Mouse (Mus musculus): ENCODE results near the gene Arhgap44.

Arhgap44 gene

DNA sequence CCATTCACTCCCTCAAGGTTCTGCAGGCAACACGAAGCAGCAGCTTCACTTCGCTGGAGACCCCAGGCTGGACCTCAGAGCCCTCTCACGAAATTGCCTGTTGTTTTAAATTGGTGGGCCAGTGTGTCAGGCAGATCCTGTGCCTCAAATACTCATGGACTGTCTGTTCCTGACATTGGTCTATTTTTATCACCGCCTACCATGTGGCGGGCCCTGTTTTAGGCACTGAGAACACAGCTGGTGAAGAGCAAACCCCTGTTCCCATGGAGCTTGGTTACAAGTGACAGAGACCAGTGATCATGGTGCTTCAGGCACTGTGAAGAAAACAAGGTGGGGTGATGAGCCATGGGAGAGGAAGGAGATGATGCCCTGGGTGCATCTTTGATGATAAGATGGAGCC is 93.2 kb downstream of the Arhgap44 start:
- no peak for DNase-seq

DNA sequence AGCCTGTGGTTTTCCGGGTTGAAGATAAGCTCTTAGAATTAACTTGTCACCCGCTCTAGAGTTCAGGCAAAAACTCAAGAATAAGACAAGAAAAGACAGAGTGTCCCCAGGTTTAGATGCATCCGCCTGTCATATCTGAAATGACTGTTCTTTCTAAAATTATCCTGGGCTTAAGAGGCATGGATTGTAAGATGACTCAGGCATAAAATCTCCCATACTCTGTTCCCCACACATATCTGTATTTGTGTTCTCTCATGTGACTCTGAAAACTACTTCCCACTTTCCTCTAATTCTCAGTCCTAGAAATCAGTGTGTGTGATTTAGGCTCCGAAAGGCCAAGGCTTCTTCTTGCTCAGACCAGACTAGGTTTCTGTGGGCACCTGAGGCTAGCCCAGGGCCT is 93.7 kb downstream of the Arhgap44 start:
- no peak for DNase-seq

DNA sequence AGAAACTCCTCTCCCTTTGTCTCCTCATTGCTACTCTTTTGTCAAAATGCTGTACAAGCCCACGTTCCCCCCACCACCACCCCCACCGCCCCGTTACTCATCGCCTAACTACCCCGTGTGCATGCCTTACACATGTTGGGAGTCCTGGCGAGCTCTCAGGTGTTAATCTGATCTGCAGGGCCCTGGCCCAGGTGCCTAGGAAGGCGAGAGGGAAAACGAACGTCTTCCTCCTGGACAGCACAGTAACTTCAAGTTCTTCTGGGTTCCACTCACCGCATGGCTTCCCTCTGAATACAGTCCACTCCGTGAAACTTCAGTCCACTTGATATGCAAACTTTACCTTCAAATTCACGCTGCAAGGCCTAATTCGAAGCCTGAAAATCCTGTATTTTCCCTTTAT is 97.6 kb downstream of the Arhgap44 start:
- DNase-seq: no peak

DNA sequence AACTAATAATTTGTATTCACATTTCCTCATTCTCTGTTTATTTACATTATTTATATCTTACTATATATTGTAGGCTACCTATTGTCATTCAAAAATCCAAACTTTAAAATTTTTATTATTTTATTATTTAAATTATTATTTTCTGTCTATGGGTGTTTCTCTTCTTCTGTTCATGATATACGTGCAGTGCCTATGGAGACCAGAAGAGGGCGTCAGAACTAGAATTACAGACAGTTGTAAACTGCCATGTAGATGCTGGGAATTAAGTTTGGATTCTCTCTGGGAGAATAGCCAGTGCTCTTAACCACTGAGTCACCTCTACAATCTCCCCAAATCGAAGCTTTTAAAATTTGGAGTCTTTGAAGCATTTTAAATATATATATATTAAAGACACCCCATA is 101.3 kb downstream of the Arhgap44 start:
- DNase-seq: no peak

DNA sequence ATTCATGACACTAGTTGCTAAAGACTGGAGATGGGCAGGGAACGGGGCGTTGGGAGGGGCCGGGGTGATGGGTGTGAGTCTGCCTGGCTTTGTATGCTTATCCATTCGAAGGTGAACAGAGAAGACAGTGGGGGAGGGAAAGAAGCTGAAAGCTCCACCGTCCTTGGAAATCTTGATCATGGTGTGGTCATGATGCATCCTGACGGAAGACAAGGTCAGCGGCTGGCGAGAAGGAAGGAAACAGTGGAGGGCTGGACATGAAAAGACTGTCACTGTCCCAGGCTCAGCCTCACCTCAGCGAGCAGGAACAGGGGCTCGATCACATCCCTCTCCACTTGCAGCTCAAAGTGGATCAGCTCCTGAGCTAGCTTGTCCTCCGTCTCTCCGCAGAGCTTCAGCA is 103.2 kb downstream of the Arhgap44 start:
- no peak for DNase-seq

DNA sequence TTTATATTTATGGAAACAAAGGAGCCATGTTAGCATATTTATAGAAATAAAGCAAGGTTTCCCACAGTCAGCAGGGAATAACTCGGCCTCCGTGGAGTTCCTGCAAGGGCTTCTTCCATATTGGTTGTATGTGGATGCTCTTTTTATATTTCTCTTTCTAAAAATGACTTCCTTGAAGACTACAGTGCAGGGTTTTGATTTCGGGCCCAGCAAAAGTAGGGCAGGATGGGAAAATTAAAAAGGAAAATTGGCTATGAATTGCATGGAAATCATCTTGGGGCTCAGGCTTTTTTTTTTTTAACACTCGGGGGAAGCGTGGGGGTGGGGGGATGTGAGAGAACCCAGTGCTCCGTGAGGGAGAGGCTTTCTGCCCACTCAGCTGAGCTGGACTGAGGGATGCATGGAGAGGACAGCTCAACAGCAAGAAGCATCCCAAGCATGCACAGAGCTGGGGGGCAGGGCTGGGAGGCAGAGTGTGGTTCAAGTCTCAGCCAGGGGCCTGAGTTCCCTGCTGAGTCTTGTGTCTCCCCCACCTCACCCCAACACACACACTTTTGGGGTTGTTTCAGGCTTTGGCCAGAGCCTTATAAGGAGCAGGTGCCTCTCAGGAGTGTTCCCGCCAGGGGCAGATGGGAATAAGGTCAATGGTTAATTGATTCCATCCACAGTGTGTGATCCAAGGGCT is 104.4 kb downstream of the Arhgap44 start:
- no peak for DNase-seq

DNA sequence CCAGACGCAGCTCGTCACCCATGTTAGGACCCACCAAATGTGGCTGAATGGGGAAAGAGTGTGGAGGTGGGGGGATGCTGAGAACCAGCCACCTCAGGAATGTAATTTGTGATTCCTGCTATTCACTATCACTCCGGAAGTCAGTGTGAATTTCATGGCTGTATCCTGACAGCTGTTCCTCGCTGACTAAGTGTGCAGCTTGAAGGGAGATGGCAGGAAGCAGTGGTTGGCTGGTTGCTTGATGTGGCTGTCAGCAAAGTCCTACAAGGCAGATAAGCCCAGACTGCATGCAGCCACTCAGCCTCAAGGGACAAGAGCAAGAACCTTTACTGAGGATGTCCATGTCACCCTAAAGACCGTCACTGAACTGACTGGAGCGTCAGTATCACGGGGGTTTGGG is 107.2 kb downstream of the Arhgap44 start:
- DNase-seq: no peak

DNA sequence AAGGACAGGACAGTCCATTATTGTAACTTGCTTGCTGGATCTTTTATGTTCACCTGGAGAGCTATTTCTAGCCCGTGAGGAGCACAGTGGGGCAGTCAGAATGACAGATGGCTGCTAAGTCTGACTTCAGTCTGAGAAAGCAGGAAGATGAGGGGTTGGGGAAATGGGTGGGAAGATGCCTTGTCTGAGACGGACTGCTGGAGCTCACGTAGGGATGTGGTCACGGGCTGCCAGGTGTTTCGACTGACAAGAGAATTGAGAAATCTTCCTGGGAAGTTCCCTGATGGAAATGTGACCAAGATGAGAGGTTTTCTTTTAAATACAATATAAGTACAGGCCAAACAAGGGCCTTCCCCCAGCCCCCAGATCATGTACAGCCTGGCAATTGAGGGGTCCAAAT is 108.5 kb downstream of the Arhgap44 start:
- DNase-seq: no peak

DNA sequence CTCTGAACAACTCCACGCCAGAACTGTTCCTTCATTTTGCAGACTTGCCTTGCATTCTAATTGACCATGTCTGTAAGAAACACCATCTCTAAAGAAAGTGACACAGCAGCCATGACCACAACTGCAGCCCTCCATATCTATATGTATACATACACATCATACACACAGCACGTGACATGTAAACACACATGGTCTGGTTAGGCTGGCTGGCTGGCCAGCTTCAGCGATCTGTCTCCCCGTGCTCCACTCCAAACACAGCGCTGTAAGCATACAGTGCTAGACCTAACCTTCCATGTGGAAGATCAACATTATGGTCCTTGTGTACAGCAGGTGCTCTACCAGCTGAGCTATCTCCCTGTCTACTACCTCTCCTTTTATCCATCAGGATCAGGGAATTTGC is 111.9 kb downstream of the Arhgap44 start:
- DNase-seq: no peak

DNA sequence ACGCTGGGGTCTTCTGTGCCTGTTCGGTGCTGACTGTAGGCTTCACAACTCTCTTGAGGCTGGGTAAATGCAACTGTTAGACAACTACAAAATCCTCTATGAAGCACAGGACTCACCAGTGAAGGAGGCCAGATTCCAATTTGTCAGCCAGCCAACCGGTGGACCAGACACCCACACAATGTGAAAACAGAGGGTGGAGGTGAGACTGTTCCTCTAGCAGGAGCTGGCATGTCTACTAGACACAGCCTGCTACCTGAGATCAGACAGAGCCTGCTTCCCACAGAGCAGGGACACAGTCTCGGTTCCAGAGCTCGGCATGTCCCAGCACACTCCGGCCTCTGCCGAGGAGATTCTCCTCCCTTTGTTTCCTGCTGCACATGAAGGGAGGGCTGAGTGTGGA is 113.7 kb downstream of the Arhgap44 start:
- no peak for DNase-seq

DNA sequence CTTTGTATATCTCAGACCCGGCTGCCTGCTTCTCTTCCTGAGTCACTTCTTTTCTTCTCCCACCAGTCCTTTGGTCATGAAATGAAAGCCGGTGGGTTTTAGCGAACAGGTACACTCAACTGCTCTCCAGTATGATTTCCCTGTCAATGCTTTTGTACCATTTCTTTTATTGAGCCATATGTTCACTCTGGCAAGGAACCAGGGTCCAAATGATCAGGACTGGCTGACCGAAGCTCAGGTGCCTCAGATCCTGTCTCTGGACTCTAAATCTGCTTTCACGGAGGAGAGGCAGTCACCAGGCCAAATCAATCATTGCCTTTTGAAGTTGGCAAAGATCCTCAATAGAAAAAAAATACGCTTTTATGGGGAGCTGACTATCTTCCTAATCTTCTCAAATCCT is 122.2 kb downstream of the Arhgap44 start:
- DNase-seq: no peak

DNA sequence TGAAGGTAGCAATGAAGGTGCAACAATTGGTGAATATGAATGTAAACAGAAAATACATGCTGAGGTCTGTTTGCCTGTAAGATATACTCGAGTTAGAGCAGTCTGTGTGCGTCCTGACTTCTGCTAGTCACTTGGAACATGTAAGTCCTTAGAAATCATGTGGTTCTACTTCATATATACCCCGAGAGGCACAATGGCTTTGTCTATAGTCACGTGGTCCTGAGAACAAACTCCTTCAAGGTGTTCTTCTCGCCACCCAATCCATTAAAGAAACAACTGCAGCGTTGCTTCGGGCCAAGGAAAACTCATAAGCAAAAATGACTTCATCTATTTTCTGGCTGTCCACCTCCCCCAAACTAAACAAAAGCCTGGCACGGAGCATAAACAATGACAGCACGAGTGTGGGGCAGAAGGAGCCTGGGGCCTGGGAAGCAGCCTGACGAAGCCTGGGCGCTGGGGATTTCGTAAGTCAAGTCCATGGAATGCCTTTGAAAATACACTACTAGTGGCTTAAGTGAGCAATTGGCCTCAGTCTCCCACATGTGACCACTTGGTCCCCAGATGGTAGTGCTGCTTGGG is 123.2 kb downstream of the Arhgap44 start:
- DNase-seq: no peak

DNA sequence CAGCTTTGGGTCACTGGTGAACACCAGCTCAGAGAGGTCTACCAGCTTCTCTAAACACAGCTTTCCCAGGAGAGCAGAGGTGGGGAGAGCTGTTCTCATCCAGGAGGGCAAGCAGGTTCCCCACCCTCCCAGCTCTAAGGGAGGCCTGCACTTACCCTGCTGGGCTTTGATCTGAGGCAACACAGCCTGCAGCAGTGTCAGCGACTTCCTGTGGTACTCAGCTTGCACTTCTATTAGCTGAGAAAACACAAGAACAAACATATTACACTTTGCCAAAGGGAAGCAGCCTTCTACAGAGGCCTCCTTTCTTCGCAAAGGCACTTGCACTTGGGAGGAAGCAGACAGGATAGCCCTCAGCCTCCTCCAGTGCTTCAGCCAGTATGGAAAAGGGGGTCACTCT is 123.8 kb downstream of the Arhgap44 start:
- no peak for DNase-seq

DNA sequence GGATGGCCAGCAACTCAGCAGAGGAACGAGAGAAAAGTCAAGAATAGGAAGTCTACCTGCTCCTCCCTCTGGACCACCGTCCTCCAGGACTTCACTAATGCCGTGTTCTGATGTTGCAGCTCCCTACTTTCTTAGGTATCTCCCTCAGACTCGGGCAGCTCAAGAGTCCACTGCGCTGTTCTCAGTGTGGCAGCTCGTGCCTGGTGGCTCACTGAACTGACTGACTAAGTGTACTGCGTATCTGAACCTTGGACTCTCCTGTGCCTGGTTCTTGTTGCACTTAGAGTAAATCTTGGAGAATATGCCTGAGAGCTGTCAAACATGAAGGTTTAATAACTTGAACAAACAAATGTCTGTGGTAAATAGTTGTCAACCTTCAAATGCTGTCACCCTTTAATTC is 130.5 kb downstream of the Arhgap44 start:
- no peak for DNase-seq

DNA sequence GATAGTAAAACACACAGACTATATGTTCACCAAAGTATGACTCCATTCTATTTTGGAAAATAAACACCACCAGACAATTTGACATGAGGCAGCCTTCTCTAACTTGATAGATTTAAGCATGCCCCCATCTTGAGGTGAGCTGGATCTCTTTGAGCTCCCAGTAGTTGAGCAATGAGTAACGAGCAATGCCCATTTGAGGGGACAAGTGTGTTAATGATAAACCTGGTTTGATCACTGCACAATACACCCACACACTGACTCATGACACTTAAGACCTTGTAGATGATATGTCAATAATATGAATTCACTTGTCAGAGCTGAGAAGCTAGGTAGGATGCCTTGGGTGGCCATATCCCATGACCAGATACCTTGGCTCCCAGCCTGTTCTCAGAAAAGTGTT is 132.6 kb downstream of the Arhgap44 start:
- DNase-seq: no peak

DNA sequence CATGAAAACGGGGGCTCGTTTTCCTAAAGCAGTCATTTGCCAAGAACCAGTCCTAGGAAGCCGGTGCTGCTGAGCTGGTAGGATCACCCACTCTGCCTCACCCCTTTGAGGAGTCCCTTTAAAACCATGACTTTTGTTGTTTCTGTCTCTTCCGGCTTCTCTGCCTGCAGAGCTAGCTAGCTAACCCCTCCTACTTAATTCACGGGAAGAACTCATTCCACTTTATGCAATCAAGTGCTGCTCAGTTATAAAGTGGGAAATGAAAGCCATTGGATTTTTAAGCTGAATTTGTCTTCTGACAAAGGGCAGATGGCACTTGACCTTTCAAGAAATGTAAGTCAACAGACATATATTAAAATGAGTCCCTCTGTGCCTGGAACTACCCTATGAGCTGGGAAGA is 134.7 kb downstream of the Arhgap44 start:
- DNase-seq: no peak

DNA sequence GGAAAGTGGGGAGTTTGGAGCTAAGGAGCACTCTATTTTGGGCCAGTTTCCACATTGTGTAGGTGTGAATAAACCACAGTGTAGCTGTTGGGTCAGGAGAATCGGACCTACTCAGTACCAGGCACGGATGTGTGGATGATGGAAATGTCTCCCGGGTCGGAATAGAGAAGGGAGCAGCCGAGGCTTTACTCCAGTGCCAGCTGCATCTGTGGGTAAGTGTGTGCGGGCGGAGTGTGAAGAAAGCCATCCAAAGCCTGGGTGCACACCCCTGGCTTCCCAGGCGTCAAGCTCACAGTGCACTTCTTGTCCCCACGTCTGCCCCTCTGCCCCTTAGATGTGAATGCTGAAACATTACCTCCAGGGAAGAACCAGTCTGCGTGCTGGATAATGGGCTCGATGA is 140.0 kb downstream of the Arhgap44 start:
- DNase-seq: no peak

DNA sequence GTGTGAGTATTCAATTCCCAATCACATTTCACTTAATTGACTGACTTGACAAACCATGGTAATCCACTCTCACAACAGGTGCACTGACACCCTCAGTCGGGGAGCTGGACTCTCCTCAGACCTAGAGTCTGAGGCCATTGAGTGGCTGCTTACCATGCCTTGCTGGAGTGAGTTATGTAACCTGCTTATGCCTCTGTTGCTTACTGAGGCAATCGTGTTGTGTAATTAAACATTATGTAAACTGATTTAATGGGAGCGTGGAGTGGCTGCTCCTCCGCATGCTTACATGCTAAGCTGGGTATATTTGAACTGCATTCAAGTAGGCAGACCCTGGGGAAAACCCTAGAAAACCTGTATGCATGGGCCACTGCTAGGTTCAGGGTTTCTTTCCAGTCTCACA is 142.0 kb downstream of the Arhgap44 start:
- no peak for DNase-seq

DNA sequence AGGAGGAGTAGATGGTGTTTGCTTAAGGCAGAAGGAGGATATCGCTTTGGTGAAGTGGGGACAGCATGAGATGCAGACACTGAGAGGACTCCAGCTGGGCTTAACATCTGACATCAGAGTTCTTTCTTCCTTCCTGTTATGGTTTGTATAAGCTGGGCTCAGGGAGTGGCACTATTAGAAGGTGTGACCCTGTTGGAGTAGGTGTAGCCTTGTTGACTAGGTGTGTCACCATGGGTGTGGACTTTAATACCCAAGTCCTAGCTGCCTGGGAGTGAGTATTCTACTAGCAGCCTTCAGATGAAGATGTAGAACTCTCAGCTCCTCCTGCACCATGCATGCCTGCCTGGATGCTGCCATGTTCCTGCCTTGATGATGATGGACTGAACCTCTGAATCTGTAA is 146.0 kb downstream of the Arhgap44 start:
- DNase-seq: no peak

DNA sequence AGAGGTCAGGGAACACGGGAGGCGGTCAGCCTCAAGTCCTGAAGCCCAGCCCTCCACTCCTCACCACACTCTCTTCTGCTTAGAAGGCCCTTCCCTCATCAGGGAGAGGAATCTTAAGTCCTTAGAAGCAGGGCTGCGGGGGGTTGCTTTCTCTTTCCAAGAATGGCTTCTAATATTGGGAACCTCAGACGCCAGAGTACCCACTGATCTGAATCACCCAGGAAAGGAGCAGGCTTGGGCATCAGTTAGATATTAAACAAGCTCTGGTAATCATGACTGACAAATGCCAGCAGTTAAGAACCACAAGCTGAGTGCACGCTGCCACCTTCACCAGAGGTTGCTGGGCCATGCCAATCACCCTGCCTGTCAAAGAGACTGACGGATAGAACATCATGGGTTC is 148.9 kb downstream of the Arhgap44 start:
- no peak for DNase-seq

DNA sequence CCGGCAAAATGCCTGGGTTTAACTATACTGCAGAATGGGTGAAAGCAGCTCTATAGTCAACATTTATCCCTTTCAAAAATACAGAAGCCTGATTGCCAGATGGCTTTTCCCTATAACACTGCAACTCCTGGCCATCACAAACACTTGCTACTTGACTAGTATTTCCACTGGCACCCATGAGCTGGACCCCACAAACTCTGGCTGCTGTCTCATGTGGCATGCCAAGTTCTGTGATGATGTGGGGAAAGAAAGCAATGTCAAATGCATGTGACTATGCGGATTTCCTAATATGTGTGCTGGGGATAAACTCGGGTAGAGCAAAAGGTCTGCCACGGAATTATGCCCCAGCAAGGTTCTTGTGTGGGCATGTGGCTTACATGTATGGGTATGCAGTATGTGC is 156.7 kb downstream of the Arhgap44 start:
- no peak for DNase-seq

DNA sequence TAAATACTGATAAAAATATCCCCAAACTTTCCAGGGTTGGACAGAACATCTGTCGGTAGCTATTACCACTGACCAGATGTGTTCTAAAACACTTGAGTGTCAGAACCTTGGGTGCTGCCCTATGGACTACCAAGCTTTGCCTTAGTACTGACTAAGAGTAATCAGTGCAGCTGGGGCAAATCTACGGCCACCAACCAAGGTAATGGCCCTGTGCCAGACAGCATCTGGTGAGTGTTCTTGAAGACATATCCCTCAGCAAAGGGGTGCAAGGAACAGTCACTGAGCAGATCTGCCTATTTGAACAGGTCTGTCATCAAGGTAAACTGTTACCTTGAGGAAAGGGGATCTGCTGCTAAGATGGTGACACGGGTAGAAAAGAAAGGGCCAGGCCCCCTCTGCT is 157.9 kb downstream of the Arhgap44 start:
- no peak for DNase-seq

DNA sequence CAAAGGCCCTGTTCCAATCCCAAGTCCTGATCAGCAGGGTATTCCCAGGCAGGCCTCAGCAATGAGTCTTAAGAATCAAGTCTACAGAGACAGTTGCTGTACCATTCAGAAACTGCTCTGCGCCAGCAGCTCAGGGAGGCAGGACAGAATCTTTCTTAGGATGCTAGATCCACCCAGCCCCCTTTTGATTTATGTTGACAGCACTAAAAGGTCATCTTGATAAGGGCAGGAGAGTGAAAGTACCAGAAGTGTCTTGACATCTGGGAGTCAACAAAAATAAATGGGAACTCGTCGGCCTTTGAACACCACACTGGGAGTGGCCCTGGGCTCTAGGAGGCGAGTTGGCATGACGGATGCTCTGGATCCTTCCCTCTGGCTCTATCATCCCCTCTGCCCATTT is 159.2 kb downstream of the Arhgap44 start:
- no peak for DNase-seq

DNA sequence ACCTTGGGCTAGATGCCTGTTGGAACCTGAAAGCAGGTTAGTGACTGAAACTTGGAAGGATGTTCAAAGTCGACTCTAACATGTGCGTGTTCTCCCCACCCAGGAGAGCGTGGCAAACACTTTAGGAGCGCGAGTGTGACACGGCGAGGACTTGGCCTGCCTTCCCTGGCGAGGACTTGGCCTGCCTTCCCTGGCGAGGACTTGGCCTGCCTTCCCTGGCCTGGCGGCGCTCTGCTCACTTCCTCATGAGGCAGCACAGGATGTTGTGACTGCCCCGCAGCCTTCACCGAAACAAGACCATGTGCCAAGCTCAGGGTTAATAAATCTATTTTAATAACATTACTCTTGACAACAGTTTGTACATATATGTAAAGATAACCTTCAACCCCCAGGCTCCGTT is 161.0 kb downstream of the Arhgap44 start:
- no peak for DNase-seq

DNA sequence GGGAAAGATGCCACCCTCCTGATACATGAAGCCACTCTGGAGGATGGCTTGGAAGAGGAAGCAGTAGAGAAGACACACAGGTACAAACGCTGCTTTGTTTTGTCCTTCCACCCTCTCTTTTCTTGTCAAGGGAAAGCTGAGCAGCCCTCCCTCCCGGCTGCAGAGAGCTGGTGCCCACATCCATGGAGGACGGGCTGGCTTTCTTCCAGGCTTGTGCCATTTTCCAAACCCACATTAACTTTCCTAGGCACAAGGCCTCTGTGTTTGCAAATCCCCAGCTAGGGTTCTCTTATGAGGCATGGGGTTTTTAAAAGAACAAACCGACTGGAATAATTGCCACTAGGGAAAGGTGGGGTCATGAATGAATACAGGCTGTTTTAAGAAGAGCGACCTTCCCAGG is 163.1 kb downstream of the Arhgap44 start:
- DNase-seq: no peak

Data from thymus, postnatal 25 days (tissue).